Mouse (Mus musculus): ENCODE data around the gene Col25a1. TPM values are rescaled to one million over a fixed set of nuclear protein-coding genes. Genes with fewer than 3 reads are reported as not detected.

Gene Col25a1
- polyA plus RNA-seq, 1 experiment from 2014 or later = 1.0 TPM

- ATAC-seq (ENCODE audit: low read depth) = no peak
- Histone ChIP-seq H3K36me3 (ENCODE audit: control insufficient read depth, insufficient read depth) (no peaks in the 10 kb centered on the region), H3K9me3 (replicated peaks; ENCODE audit: control insufficient read depth, low read length) (no peaks in the 10 kb centered on the region), H3K4me2 (ENCODE audit: low read depth, low read length) (no peak overlapping the region), H3K4me1 (ENCODE audit: control insufficient read depth, low read depth, low read length) (no peaks in the 10 kb centered on the region), H3K27ac (ENCODE audit: low read length) (no peak overlapping the region), H3K27me3 (ENCODE audit: control insufficient read depth, insufficient read depth, low read depth, low read length) (no peaks in the 10 kb centered on the region), H3K9ac (ENCODE audit: low read depth, low read length) (no peak overlapping the region), H3K4me3 (ENCODE audit: low read depth, low read length) (no peak overlapping the region)
- 52% methylated on average over 8 of the region's 8 CpGs for WGBS (ENCODE audit: insufficient replicate concordance)
Observed at GRCm38 (mm10) chr3:130404525-130405409, 273.5 kb downstream of the Col25a1 start.

GRCm38 (mm10) chr3:130407201-130407600 is 275.9 kb downstream of the Col25a1 start:
- 0 out of 2 replicates have a peak, but pooled peaks have one; percentile 39 for ATAC-seq (ENCODE audit: low read depth)
- Histone ChIP-seq H3K9ac (ENCODE audit: low read depth, low read length) (no peak overlapping the region), H3K27ac (ENCODE audit: low read length) (no peak overlapping the region), H3K4me2 (ENCODE audit: low read depth, low read length) (no peak overlapping the region), H3K36me3 (ENCODE audit: control insufficient read depth, insufficient read depth) (no peaks in the 10 kb centered on the region), H3K9me3 (replicated peaks; ENCODE audit: control insufficient read depth, low read length) (no peaks in the 10 kb centered on the region), H3K4me3 (ENCODE audit: low read depth, low read length) (no peak overlapping the region), H3K4me1 (ENCODE audit: control insufficient read depth, low read depth, low read length) (no peaks in the 10 kb centered on the region), H3K27me3 (ENCODE audit: control insufficient read depth, insufficient read depth, low read depth, low read length) (no peaks in the 10 kb centered on the region)
- 21% methylated on average over 6 of the region's 6 CpGs for WGBS (ENCODE audit: insufficient replicate concordance)

GRCm38 (mm10) chr3:130413239-130413638 is 281.9 kb downstream of the Col25a1 start:
- ATAC-seq (ENCODE audit: low read depth) = no peak
- Histone ChIP-seq H3K4me2 (ENCODE audit: low read depth, low read length) (no peak overlapping the region), H3K27me3 (ENCODE audit: control insufficient read depth, insufficient read depth, low read depth, low read length) (no peaks in the 10 kb centered on the region), H3K27ac (ENCODE audit: low read length) (no peak overlapping the region), H3K4me1 (ENCODE audit: control insufficient read depth, low read depth, low read length) (no peaks in the 10 kb centered on the region), H3K9me3 (replicated peaks; ENCODE audit: control insufficient read depth, low read length) (no peaks in the 10 kb centered on the region), H3K4me3 (ENCODE audit: low read depth, low read length) (no peak overlapping the region), H3K9ac (ENCODE audit: low read depth, low read length) (no peak overlapping the region), H3K36me3 (ENCODE audit: control insufficient read depth, insufficient read depth) (no peaks in the 10 kb centered on the region)
- 26% methylated on average over 4 of the region's 4 CpGs for WGBS (ENCODE audit: insufficient replicate concordance)

GRCm38 (mm10) chr3:130418951-130419350 is 287.6 kb downstream of the Col25a1 start:
- no peak for ATAC-seq (ENCODE audit: low read depth)
- H3K27me3 ChIP-seq (ENCODE audit: control insufficient read depth, insufficient read depth, low read depth, low read length) = no peaks in the 10 kb centered on the region
- no peaks in the 10 kb centered on the region for H3K4me1 ChIP-seq (ENCODE audit: control insufficient read depth, low read depth, low read length)
- H3K36me3 ChIP-seq (ENCODE audit: control insufficient read depth, insufficient read depth) = no peaks in the 10 kb centered on the region
- H3K27ac ChIP-seq (ENCODE audit: low read length) = no peak overlapping the region
- 65% methylated on average over 9 of the region's 9 CpGs for WGBS (ENCODE audit: insufficient replicate concordance)
- H3K9ac ChIP-seq (ENCODE audit: low read depth, low read length) = no peak overlapping the region
- H3K4me2 ChIP-seq (ENCODE audit: low read depth, low read length) = no peak overlapping the region
- H3K9me3 ChIP-seq (replicated peaks; ENCODE audit: control insufficient read depth, low read length) = no peaks in the 10 kb centered on the region
- H3K4me3 ChIP-seq (ENCODE audit: low read depth, low read length) = no peak overlapping the region

- no peak for ATAC-seq (ENCODE audit: low read depth)
- WGBS (ENCODE audit: insufficient replicate concordance) = 71% methylated on average over 4 of the region's 4 CpGs
- H3K9me3 ChIP-seq (replicated peaks; ENCODE audit: control insufficient read depth, low read length) = no peaks in the 10 kb centered on the region
Observed at GRCm38 (mm10) chr3:130428796-130429195, 297.5 kb downstream of the Col25a1 start.

GRCm38 (mm10) chr3:130430052-130430451 is 298.8 kb downstream of the Col25a1 start:
- Histone ChIP-seq H3K4me2 (ENCODE audit: low read depth, low read length) (no peak overlapping the region), H3K36me3 (ENCODE audit: control insufficient read depth, insufficient read depth) (no peaks in the 10 kb centered on the region), H3K9ac (ENCODE audit: low read depth, low read length) (no peak overlapping the region), H3K4me3 (ENCODE audit: low read depth, low read length) (no peak overlapping the region), H3K4me1 (ENCODE audit: control insufficient read depth, low read depth, low read length) (no peaks in the 10 kb centered on the region), H3K27ac (ENCODE audit: low read length) (no peak overlapping the region), H3K27me3 (ENCODE audit: control insufficient read depth, insufficient read depth, low read depth, low read length) (no peaks in the 10 kb centered on the region), H3K9me3 (replicated peaks; ENCODE audit: control insufficient read depth, low read length) (no peaks in the 10 kb centered on the region)
- no peak for ATAC-seq (ENCODE audit: low read depth)
- 55% methylated on average over 5 of the region's 5 CpGs for WGBS (ENCODE audit: insufficient replicate concordance)

More at GRCm38 (mm10) chr3:130428796-130429195, 297.5 kb downstream of the Col25a1 start:
- Histone ChIP-seq H3K36me3 (ENCODE audit: control insufficient read depth, insufficient read depth) (no peaks in the 10 kb centered on the region), H3K27ac (ENCODE audit: low read length) (no peak overlapping the region), H3K4me3 (ENCODE audit: low read depth, low read length) (no peak overlapping the region), H3K4me1 (ENCODE audit: control insufficient read depth, low read depth, low read length) (no peaks in the 10 kb centered on the region), H3K27me3 (ENCODE audit: control insufficient read depth, insufficient read depth, low read depth, low read length) (no peaks in the 10 kb centered on the region), H3K9ac (ENCODE audit: low read depth, low read length) (no peak overlapping the region), H3K4me2 (ENCODE audit: low read depth, low read length) (no peak overlapping the region)

GRCm38 (mm10) chr3:130432818-130433217 is 301.5 kb downstream of the Col25a1 start:
- no peak for ATAC-seq (ENCODE audit: low read depth)
- H3K9me3 ChIP-seq (replicated peaks; ENCODE audit: control insufficient read depth, low read length) = no peaks in the 10 kb centered on the region
- H3K27ac ChIP-seq (ENCODE audit: low read length) = no peak overlapping the region
- 42% methylated on average over 5 of the region's 5 CpGs for WGBS (ENCODE audit: insufficient replicate concordance)
- no peaks in the 10 kb centered on the region for H3K36me3 ChIP-seq (ENCODE audit: control insufficient read depth, insufficient read depth)
- no peaks in the 10 kb centered on the region for H3K27me3 ChIP-seq (ENCODE audit: control insufficient read depth, insufficient read depth, low read depth, low read length)
- H3K4me1 ChIP-seq (ENCODE audit: control insufficient read depth, low read depth, low read length) = no peaks in the 10 kb centered on the region
- no peak overlapping the region for H3K4me2 ChIP-seq (ENCODE audit: low read depth, low read length)
- no peak overlapping the region for H3K4me3 ChIP-seq (ENCODE audit: low read depth, low read length)
- H3K9ac ChIP-seq (ENCODE audit: low read depth, low read length) = no peak overlapping the region

- Histone ChIP-seq H3K4me1 (ENCODE audit: control insufficient read depth, low read depth, low read length) (no peaks in the 10 kb centered on the region), H3K4me2 (ENCODE audit: low read depth, low read length) (no peak overlapping the region), H3K27me3 (ENCODE audit: control insufficient read depth, insufficient read depth, low read depth, low read length) (no peaks in the 10 kb centered on the region), H3K27ac (ENCODE audit: low read length) (no peak overlapping the region), H3K9ac (ENCODE audit: low read depth, low read length) (no peak overlapping the region), H3K9me3 (replicated peaks; ENCODE audit: control insufficient read depth, low read length) (no peaks in the 10 kb centered on the region), H3K36me3 (ENCODE audit: control insufficient read depth, insufficient read depth) (no peaks in the 10 kb centered on the region), H3K4me3 (ENCODE audit: low read depth, low read length) (no peak overlapping the region)
- ATAC-seq (ENCODE audit: low read depth) = no peak
Observed at GRCm38 (mm10) chr3:130436956-130437355, 305.7 kb downstream of the Col25a1 start.

GRCm38 (mm10) chr3:130439767-130440166 is 308.5 kb downstream of the Col25a1 start:
- no peak overlapping the region for H3K9ac ChIP-seq (ENCODE audit: low read depth, low read length)
- no peaks in the 10 kb centered on the region for H3K36me3 ChIP-seq (ENCODE audit: control insufficient read depth, insufficient read depth)
- no peaks in the 10 kb centered on the region for H3K9me3 ChIP-seq (replicated peaks; ENCODE audit: control insufficient read depth, low read length)
- H3K4me1 ChIP-seq (ENCODE audit: control insufficient read depth, low read depth, low read length) = no peaks in the 10 kb centered on the region
- H3K27me3 ChIP-seq (ENCODE audit: control insufficient read depth, insufficient read depth, low read depth, low read length) = no peaks in the 10 kb centered on the region
- H3K4me2 ChIP-seq (ENCODE audit: low read depth, low read length) = no peak overlapping the region
- H3K4me3 ChIP-seq (ENCODE audit: low read depth, low read length) = no peak overlapping the region
- no peak overlapping the region for H3K27ac ChIP-seq (ENCODE audit: low read length)
- no peak for ATAC-seq (ENCODE audit: low read depth)
- WGBS (ENCODE audit: insufficient replicate concordance) = 65% methylated on average over 6 of the region's 6 CpGs
